Mouse (Mus musculus) lung, postnatal 36 days (tissue): Measurements from ENCODE around the gene Rpl23.

Experiments used
- DNase-seq: peaks from one replicate; pipeline ENCODE4 v3.0.0; 2022; ENCODE audit warnings: mixed read lengths

Gene Rpl23

DNA sequence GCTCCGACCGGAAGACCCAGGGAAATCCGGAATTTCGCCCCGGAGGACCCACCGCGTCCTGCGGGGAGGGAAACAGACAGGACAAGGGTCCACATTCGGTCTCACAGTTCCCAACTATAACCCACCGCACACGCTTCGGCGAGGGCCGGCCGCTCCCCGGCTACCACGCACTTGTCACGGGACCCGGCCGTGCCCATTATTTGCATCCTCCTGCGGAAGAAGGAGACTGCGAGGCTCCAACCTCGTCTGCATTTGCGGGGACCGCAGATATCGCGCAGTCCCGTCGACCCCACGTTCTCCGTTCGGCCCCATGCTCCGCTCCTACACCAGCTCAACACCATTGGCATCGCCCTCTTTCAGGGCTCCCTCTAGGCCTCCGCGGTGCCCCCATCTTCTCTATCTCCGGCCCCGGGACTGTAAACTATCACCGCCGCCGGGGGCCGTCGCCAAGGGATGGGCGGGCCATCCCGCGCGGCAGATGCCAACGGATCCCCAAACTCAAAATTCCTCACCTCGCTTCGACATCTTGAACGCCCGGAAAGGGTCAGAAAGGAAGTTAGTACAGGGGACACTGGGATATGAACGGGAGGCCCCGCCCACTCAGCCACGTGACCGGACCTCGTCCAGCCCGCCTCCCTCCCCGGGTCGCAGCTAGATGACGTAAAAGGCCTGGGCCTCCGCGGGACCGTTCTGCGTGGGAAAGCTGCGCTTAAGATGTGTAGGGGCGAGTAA, at the start of gene Rpl23:
Rpl23 (minus strand) TSS at position 606 of the 732 bp plus-strand sequence.
- DNase-seq: peak; percentile 100

DNA sequence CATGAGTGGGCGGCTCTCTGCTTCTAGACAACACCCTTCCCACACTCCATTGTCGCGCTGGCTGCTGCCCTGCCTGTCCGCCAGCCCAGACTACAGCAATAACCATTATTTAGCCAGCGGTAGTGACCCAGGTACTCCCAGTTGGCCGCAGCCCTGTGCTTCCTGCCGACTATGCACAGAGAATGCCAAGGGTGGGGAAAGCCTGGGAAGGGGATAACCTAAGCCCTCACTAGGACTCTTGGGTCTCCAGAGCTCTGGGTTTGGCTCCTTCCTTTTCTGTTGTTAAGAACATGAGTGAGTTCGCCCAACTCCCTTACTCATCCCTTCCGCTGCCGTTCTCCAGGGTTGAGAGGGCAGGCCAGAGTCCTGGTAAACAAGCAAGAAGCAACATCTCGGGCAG, 49.8 kb upstream of the Rpl23 start:
- DNase-seq: no peak

DNA sequence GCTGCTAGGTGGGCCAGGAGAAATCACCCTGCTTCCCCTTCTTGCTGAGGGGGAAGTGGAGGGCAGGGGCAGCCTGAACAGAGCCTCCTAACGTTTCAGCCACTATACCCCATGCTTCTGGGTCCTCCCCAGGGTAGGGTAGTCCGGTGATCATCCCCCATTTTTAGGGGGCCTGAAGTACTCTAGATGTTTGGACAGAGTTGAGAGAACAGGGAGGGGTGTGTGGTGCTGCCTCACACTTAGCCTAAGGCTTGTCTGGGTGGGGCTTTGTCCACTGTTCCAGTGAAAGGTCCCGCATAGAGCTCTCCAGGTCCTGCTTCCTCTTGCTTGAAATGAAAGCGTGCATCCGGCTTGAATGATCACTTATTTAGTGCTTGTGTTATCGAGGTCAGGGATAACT, 48.3 kb upstream of the Rpl23 start:
- DNase-seq: no peak

DNA sequence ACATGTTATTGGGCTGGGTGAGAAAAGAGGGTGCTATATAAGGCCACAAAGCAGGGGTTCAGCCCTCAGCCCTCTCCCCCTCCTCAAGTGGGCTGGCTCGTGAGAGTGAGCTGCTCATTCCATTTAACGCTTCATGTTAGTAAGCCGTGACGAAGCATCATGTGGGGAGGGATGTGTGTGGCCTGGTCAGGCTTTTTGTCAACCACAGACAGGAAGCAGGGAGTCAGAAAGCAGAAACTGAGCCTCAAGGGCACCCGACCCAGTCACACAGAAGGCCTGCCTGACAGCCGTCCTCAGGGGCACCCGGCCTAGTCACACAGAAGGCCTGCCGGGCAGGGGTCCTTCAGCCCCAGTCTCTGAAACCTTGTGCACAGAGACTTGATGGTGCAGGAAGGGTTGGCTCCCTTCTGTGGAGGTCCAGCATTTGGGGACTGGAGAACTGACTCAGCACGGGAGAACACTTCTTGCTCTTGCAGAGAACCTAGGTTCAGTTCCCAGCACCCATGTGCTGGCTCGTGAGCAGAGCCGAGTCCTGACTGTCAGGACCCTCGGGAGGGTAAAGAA, 47.8 kb upstream of the Rpl23 start:
- DNase-seq: peak; percentile 69

DNA sequence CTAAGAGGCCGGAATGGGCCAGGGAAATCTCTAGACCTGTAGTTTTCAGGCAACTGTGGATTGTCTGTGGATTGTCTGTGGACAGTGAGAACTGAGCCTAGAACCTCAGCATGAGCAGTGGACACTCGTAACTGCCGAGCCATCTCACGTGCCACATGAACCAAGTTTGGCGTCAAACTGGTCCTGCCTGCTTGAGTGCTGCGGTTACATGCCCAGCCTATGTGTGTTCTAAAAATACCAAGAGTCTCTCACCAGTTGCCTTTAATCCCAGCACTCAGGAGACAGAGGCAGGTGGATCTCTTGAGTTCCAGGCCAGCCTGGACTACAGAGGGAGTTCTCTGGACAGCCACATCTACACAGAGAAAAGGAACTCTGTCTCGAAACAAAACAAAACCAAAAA, 47.1 kb upstream of the Rpl23 start:
- DNase-seq: no peak

DNA sequence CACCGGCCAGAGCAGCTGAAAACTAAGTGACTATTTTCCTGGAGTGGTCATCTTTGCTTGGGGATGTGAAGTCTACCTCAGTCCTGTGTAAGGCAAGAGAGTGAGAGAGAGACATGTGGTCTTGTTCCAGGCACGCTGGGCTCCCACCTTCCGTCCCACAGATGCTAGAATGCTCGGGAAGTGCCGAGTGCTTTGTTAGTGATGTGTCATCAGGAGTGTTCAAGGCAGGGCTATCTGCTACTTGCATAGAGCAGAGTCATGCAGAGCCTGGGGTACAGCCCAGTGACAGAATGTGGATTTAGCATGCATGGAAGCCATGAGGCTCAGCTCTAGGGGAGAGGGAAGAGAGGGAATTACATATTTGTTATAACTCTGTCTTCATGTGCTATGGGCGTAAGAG, 45.4 kb upstream of the Rpl23 start:
- no peak for DNase-seq

DNA sequence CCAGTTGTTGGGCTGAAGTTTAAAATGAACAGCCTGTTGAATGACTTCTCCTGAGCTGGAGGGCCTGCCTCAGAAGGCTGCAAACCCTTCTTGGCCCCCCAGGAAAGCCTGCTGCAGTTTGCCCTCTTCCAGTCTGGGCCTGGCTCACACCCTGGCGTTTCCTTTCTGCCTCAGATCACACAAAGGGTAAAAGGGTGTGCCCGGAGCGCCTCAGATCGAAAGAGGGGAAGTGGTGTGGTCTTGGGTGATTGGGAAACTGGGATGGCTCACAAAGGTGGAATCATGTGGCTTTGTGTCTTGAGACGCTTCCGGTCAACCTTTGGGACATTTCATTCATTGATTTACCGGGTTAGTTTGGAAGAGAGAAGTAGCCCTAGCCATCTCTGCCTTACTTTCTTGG, 44.2 kb upstream of the Rpl23 start:
- DNase-seq: peak; percentile 68

DNA sequence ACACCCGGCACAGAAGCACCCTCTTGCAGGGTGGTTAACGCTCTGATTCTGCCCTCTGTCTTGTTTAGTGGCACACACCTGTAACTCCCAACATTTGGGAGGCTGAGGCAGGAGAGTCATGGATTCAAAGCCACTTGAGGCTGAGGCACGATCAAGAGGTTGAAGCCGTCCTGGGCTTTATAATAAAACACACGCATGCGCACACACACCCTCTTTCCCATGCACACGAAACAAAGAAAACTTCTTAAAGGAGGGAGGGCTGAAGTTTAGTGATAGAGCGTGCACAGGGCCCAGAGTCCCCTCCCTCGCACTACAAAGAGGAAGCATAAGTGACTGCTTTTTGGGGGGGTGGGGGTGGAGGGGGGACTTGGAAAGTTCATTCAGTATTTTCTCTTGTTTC, 43.7 kb upstream of the Rpl23 start:
- DNase-seq: no peak

DNA sequence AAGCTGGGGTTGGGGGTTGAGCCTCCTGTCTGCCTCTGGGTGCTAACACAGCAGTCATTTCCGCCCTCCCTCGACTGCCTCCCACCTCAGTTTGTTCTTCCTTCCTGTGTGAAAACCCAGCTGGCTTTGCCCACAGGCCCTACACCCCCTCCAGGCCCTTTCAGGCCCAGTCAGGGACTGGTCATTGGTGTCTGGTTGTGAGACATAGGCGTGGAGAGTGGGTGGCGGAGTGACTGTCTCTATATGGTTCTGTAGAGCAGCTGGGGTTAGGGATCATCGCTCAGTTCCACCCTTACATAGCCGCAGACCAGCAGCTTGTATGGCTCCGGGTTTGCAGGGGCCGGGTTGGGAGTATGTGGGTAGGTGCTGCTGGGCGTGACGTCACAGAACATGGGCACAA, 43.1 kb upstream of the Rpl23 start:
- DNase-seq: no peak

DNA sequence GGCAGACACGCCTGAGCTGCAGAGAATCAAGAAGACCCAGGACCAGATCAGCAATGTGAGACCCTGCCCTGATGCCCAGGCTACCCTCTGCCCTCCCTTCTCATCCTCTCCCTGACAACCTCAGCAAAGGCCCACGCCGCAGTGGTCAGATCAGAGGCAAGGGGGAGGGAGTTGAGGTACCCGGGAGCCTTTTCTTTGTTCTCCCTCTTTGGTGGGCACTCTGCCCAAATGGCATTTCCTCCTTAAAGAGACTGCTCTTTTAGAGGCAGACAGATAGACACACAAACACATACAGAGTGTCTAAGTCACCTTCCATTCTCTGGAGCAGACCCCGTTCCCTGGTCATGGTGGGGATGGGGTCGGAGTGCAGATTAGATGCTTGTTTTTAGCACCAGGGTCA, 42.7 kb upstream of the Rpl23 start:
- peak; percentile 67 for DNase-seq

DNA sequence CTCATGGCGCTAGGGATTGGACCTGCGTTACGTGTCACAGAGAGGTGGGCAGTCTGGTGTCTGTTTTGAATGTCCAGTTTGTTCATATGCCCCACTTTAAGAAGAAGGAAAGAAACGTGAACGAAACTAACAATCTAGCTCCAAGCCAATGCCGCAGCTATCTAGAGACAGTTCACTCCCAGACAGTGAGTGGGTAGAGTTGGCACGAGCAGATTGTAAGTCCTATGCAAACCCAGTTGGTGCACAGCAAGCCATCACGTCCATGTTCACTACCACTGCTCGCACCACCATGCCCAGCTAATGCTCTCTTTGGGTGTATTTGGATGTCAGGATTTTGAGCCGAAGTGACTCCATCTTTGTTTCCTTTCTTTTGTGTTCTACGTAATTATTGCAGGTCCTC, 41.9 kb upstream of the Rpl23 start:
- no peak for DNase-seq

DNA sequence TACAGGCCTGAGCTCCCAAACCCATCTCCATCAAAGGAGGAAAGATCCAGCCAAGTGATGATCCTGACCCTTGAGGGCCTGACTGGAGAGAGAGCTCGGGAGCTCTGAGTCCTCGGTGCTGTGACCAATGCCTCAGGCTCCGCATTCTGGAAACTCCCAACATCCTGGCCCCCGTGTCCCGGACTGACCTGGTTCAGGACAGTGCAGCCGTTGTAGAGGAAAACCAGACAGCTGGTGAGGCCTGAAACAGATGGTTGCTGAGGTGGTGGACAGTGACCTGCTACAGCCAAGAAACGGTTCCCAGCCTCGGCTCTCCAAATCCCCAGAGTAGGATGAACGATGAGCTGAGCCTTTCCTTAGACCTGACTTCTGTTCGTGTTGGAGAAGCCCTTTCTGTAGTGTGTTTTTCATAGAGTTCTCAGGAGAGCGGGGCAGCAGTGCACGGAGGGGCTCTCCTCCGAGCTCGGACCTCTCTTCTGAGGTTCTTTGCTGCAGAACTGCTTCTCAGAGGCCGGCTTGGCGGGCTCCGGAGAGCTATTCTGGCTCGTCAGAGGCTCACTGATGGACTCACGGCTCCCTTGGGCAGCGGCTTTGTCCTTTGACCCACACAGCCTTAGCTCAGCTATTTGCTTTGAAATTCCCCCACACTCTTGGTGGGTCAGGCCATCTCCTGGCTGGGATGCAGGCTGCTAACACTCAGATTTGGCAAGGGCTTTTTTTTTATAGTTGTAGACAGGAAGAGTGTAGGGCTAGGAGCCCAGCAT, 40.8 kb upstream of the Rpl23 start:
- no peak for DNase-seq

DNA sequence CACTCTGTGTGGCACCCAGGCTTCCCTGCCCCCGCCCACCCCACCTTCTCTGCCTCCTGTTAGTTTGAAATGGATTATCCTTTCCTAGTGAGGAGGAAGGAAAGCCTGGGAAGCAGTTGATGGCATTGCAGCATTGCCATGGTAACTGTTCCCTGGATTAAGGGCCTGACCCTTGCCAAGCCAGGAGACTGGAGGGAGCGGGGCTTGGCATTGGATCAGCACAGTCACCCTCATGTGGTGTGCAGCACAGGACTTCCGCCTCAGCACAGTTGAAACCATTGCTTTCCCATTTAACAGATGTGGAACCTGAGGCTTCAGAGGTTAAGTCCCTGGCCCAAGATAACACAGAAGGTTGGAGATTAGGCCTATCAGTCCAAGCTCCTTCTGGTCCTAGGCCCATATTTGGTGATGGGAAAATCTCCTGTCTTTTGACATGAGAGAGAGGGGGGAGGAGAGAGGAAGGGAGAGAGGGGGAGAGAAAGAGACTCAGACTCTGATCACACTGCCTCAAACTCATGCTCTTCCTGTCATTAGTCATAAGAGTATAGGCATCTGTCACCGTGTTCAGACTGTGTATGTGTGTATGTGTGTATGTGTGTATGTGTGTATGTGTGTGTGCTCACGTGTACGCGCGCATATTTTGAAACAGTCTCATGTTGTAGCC, 39.3 kb upstream of the Rpl23 start:
- no peak for DNase-seq

DNA sequence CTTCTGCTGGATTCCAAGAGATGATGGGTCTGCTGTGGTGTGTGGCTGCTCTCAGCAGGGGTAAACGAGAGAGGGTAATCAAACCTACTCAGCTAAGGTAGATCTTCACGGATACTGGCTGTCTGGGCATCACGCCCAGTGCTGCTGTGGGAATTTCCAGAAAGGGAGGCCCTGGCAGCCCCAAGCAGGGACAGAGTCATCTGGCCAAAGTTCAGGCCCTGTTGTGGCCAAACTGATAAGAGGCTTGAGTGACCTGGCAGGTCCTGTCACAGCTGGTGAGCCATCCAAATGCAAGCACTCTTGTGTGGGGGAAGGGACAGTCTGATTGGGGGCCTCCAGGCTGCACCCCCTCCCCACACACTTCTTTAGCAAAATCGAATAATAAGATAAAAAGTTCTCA, 38.6 kb upstream of the Rpl23 start:
- peak; percentile 78 for DNase-seq

DNA sequence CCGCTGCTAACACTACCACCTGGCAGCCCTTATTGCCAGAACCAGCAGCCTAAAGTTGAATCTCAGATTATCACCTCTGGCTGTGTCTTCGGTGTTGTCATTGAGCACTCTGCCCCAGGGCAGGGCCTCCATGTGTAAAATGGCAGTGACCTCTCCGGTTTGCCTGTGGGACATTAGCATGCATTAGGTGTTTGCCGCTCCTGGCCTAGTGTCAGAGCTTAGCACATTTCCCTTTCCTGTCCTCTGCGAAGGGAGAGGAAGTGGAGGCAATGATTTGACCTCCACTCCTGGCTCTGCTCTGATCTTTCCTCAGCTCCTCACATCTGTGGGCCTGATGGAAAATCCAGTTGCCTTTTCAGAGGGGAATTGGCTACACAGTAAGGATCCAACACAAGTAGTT, 37.7 kb upstream of the Rpl23 start:
- no peak for DNase-seq

DNA sequence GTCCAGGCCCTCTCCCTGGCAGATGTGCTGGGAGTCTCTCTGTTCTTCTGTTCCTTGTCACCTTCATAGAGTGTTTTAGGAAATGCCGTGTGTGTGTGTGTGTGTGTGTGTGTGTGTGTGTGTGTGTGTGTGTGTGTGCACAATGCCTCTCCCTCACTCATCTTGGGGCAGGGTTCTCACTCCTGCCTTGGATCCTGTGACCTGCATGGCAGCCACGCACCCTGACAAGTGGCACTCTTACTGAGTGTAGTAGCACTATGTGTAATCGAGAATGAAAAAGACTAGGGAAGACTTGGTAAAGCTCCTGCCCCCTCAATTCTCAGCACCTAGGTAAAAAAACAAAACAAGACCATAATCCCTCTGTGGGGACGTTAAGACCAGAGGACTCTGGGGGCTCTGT, 36.9 kb upstream of the Rpl23 start:
- DNase-seq: no peak

DNA sequence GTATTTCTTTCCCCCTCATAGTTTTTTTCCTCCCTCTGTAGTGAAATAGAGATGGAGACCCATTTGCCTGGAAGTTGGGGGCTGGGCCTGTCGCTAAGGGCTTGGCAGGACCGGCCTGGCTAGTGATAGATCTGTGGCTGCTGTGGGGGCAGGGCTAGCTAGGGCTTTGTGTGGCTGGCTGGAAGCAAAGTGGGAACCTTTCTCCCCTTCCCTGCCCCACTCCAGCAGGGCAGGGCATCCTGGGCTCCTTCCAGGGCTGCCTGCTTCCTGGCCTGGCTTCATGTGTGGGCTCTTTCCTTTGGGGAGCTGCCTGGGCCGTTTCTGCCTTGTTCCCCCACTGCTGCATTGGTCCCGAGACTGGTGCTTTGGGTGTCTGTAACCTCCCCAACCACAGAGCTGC, 36.3 kb upstream of the Rpl23 start:
- peak; percentile 78 for DNase-seq

DNA sequence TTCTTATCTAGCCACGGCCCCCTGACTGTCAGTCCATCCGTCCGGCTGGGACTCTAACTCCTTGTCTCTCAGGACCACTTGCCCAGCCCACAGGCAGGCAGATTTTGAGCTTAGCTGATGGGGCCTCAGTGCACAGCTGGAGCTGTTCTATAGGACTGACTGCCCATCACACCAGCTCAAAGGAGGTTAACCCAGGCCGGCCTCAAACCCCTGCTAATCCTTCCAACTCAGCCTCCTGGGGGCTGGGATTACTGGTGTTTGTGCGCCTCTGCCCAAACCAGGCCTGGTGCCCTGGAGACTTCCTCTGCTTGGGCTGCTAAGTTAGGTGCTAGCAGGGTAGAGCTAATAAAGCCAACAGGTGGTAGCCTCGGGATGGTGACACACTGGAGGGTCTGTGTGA, 35.8 kb upstream of the Rpl23 start:
- no peak for DNase-seq

DNA sequence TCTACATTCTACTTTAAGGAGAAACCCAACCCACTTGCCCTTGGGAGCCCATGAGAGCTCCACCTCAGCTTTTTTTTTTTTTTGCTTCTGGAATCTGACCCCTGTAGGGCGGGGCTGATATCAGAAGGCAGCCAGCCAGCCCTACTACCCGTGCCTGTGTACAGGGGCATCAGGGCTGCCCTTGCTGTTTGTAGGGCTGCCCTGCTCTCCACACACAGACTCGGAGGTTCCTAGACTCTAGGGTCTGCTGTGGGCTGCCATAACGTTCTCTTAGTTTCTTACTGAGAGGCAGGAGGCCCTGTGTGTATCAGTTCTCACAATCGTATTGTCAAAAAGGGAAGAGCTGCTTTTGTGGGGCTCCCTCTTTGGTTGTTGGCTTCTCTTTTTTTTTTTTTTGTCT, 35.1 kb upstream of the Rpl23 start:
- DNase-seq: peak; percentile 74

DNA sequence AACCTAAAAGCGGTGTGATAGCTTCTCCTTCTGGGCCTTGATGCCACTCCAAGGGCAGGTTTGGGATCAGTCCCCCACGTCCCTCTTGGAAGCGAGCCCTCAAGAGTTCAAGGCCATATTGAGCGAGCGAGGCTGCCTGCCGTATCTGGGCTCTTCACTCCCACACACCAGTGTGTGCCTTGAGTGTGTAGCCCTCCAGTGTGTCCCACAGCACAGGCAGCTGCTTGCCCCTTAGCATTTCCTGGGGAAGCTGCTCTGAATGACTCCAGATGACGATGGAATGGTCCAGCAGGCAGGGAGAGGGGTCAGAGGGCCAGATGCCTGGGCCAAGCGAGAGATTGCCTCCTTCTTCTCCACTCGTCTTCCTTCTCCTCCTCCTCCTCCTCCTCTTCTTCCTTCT, 34.7 kb upstream of the Rpl23 start:
- no peak for DNase-seq

DNA sequence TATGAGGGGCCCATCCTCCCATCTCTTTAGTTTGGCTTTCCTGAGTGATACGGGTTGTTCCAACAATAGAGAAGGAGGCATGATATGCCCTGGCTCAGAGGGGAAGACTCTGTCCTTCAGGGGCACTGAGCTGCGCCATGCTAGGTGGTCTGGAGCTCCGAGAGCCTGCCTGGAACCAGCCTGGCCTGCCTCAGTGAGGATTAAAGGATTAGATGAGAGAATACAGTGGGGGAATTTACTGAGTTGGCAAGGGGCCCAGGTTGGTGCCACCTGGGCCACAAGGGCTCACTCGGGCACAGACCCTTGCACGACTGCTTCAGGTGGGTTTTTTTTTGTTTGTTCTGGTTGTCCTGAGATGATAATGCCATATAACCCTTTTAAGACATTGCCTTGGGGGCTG, 33.9 kb upstream of the Rpl23 start:
- DNase-seq: no peak

DNA sequence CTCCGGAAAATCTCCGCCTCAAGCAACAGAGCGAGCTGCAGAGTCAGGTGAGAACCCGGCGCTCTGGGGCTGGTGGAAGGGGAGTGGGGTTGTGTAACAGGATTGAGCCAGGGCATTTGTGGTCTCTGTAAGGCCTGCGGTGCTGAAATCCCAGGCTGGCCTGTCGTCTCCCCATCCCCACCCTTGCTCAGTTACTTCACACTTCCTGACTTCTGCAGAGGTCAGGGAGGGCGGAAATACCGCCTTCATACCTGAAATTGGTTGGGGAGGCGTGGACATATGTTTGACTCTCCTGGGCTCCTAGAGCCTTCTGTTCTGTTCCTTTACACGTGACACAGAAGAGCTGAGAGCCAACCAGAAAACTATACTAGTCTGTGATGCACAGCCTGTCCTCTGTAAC, 33.5 kb upstream of the Rpl23 start:
- no peak for DNase-seq

DNA sequence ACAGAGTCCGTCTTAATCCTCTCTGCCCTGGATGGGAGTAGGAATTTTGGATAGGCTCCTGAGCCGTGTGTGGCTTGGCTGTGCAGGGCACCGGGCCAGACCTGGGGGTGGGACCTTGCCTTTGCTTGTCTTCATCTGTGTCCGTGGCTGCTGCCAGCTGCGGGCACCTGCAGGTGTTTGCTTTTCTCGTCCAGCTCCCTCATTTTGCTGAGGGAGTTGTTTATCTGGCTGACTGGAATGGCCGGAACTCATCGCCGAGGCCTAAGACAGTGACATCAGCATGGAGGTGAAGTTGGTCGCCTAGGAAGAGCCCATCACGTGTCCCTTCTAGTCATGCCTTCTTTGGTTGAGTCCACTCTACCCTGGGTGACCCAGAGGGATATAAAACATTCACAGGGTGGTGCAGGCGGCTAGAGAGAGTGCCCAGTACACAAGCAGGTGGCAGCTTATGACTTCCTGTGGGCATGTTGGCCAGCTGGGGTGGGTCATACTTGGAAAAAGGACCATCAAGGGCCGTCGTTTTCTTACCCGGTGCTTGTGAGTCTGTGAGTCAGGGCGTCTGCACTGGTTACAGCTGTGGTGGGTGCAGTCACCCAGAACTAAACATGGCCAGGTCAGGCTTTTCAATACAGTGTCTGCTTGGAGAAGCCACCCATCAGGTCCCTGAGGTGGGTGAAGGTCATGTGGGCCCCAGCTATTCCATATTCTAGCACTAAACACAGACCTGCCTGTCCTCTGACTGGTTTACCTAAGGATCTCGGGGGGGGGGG, 31.7 kb upstream of the Rpl23 start:
- DNase-seq: no peak
